Mouse (Mus musculus) myocyte (in vitro differentiated cells): ENCODE data around the gene AI837181. TPM values are rescaled to one million over a fixed set of nuclear protein-coding genes. Genes with fewer than 3 reads are reported as not detected.
"Not testable (repeated sequence)": the region's sequence is repeated elsewhere in the genome, so short reads cannot be mapped to it uniquely, and the experiment has no call there.

Experiments
- H3K27me3 ChIP-seq: one replicate; pipeline ENCODE4 v1.6.1; 2011; ENCODE audit not compliant: control insufficient read depth, insufficient read depth, insufficient read length
- H3K36me3 ChIP-seq: one replicate; pipeline ENCODE4 v1.6.1; 2011; ENCODE audit not compliant: control insufficient read depth, insufficient read depth
- H3K4me2 ChIP-seq: one replicate; pipeline ENCODE4 v1.6.1; 2011; ENCODE audit warnings: low read depth, control low read depth
- H3K4me3 ChIP-seq: one replicate; pipeline ENCODE4 v1.5.1; 2011; ENCODE audit warnings: mild to moderate bottlenecking, control low read depth, moderate library complexity
- H3K79me2 ChIP-seq: one replicate; pipeline ENCODE4 v1.6.1; 2011; ENCODE audit not compliant: control insufficient read depth, insufficient read depth
- H3ac ChIP-seq: one replicate; pipeline ENCODE4 v1.6.1; 2011; ENCODE audit not compliant: control insufficient read depth, insufficient read length
- CEBPB ChIP-seq: IDR thresholded peaks from 2 replicates; pipeline ENCODE4 v1.6.1; 2011; ENCODE audit warnings: mild to moderate bottlenecking, moderate library complexity; ENCODE audit not compliant: poor library complexity, insufficient read depth, severe bottlenecking
- E2F4 ChIP-seq: IDR thresholded peaks from one replicate; pipeline ENCODE4 v1.6.1; 2011; ENCODE audit warnings: mild to moderate bottlenecking, control low read depth, moderate library complexity; ENCODE audit not compliant: insufficient read depth
- MAX ChIP-seq: IDR thresholded peaks from one replicate; pipeline ENCODE4 v1.6.1; 2011; ENCODE audit warnings: low read depth, mild to moderate bottlenecking, control low read depth
- MYOD1 ChIP-seq, 3 experiments: IDR thresholded peaks; one replicate each; pipeline ENCODE4 v1.6.1; 2011; ENCODE audit warnings: control low read depth in 2 of 3, low read depth in 2 of 3, mild to moderate bottlenecking in 2 of 3, moderate library complexity in 1 of 3; ENCODE audit not compliant: insufficient read length in 2 of 3, control insufficient read depth in 1 of 3
- MYOG ChIP-seq, 3 experiments: IDR thresholded peaks; one replicate each; pipeline ENCODE4 v1.6.1; 2011; ENCODE audit warnings: control low read depth in 2 of 3, low read depth in 2 of 3, mild to moderate bottlenecking in 2 of 3; ENCODE audit not compliant: insufficient read length in 2 of 3, control insufficient read depth in 1 of 3, insufficient read depth in 1 of 3
- POLR2A ChIP-seq: IDR thresholded peaks from one replicate; pipeline ENCODE4 v1.6.1; 2011; ENCODE audit warnings: low read depth, mild to moderate bottlenecking, control low read depth, moderate library complexity; ENCODE audit not compliant: insufficient read length
- POLR2AphosphoS2 ChIP-seq: IDR thresholded peaks from one replicate; pipeline ENCODE4 v1.6.1; 2011; ENCODE audit warnings: low read depth, control low read depth; ENCODE audit not compliant: insufficient read length
- REST ChIP-seq: IDR thresholded peaks from one replicate; pipeline ENCODE4 v1.6.1; 2011; ENCODE audit warnings: mild to moderate bottlenecking, control low read depth, moderate library complexity; ENCODE audit not compliant: insufficient read depth, insufficient read length
- SRF ChIP-seq: IDR thresholded peaks from one replicate; pipeline ENCODE4 v1.6.1; 2011; ENCODE audit warnings: low read depth; ENCODE audit not compliant: control insufficient read depth, insufficient read length
- TCF12 ChIP-seq: IDR thresholded peaks from one replicate; pipeline ENCODE4 v1.6.1; 2011; ENCODE audit warnings: mild to moderate bottlenecking, control low read depth; ENCODE audit not compliant: poor library complexity, insufficient read depth, severe bottlenecking
- TCF3 ChIP-seq: IDR thresholded peaks from one replicate; pipeline ENCODE4 v1.6.1; 2011; ENCODE audit warnings: low read depth, control low read depth; ENCODE audit not compliant: insufficient read length
- USF1 ChIP-seq: IDR thresholded peaks from one replicate; pipeline ENCODE4 v1.6.1; 2011; ENCODE audit warnings: low read depth, mild to moderate bottlenecking, control low read depth, moderate library complexity
- polyA plus RNA-seq: library from polyadenylated mRNA; unstranded; fragments of >200 nt; fragmentation: generic; extraction: Trizol; gene quantifications from one replicate; pipeline ENCODE4 v1.2.1, GENCODE M21; 2012; ENCODE audit warnings: missing spikeins

Gene AI837181
- polyA plus RNA-seq, 1 experiment: 69.9 TPM

GRCm38 (mm10) chr19:5402293-5402692 is 22.7 kb upstream of the AI837181 start, which contains the start of gene Tsga10ip:
Gene Tsga10ip (minus strand): TSS chr19:5402526.
- no peak within 1 kb of the TSS for H3K4me3 ChIP-seq
- no peak within 1 kb of the TSS for H3ac ChIP-seq
- H3K4me2 ChIP-seq: no peak within 1 kb of the TSS
- no peaks in the 10 kb centered on the region for H3K36me3 ChIP-seq
- TF ChIP-seq SRF: no peak
- TF ChIP-seq E2F4: no peak
- no peak for TF ChIP-seq REST
- no peak for TF ChIP-seq MYOG (IDR thresholded peaks at IDR 0.05; ENCODE audit: control insufficient read depth in 1 of 3, insufficient read depth in 1 of 3, insufficient read length in 2 of 3, low read depth in 2 of 3)
- no peak for TF ChIP-seq POLR2A
- TF ChIP-seq TCF12: no peak
- TF ChIP-seq MAX: no peak
- no peak for TF ChIP-seq POLR2AphosphoS2
- H3K79me2 ChIP-seq: no peaks in the 10 kb centered on the region
- H3K27me3 ChIP-seq: no peaks in the 10 kb centered on the region

DNA sequence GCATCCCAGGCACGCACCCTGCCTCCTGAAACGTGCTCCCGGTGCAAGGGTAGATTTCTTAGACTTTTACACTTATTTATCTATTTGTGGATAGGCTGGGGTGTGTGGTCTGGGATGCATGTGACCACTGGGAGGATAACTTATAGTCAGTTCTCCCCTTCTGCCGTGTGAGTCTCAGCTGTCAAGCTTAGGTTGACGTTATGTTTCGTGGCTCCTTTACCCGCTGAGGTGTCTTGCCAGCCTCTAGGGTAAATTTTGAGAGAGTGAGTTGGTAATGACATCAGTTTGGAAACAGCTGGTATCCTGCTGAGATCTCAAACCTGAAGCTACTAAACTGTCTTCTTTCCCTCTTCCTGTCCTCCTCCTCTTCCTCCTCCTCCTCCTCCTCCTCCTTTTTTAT is 19.0 kb upstream of the AI837181 start:
- no peak overlapping the region for H3K4me2 ChIP-seq
- H3K79me2 ChIP-seq: no peaks in the 10 kb centered on the region
- H3K27me3 ChIP-seq: no peaks in the 10 kb centered on the region
- H3ac ChIP-seq: no peak overlapping the region
- no peak overlapping the region for H3K4me3 ChIP-seq
- TF ChIP-seq MYOG (IDR thresholded peaks at IDR 0.05; ENCODE audit: control insufficient read depth in 1 of 3, insufficient read depth in 1 of 3, insufficient read length in 2 of 3, low read depth in 2 of 3) (no peak), CEBPB (no peak), E2F4 (no peak), MAX (no peak), TCF3 (no peak), TCF12 (no peak), REST (no peak), MYOD1 (IDR thresholded peaks at IDR 0.05; ENCODE audit: control insufficient read depth in 1 of 3, insufficient read length in 2 of 3, low read depth in 2 of 3) (no peak), POLR2A (no peak), SRF (no peak), POLR2AphosphoS2 (no peak), USF1 (no peak)
- H3K36me3 ChIP-seq: no peaks in the 10 kb centered on the region

DNA sequence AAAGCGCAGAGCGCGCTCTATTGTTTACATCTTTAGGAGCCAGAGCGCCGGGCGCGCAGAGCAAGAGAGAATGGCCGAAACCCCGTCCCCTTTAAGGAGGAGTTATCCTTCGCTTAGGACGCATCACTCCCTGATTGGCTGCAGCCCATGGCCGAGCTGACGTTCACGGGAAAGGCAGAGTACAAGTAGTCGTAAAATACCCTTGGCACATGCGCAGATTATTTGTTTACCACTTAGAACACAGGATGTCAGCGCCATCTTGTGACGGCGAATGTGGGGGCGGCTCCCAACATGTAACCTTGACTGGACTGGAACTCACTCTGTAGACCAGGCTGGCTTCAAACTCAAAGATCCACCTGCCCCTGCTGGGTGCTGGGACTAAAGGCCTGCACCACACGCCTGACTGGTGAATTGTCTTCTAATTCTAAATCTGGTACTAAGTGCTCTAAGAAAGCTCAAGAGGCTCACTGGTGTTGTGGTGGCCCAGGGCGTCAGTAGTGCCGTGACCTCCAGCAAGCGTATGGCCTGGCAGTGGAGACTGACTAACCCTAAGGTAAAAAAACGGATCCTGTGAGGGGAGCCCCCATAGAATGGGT is 18.3 kb upstream of the AI837181 start:
- H3K27me3 ChIP-seq, H3K79me2 ChIP-seq, H3ac ChIP-seq, H3K4me2 ChIP-seq, H3K36me3 ChIP-seq, H3K4me3 ChIP-seq: not testable (repeated sequence)

DNA sequence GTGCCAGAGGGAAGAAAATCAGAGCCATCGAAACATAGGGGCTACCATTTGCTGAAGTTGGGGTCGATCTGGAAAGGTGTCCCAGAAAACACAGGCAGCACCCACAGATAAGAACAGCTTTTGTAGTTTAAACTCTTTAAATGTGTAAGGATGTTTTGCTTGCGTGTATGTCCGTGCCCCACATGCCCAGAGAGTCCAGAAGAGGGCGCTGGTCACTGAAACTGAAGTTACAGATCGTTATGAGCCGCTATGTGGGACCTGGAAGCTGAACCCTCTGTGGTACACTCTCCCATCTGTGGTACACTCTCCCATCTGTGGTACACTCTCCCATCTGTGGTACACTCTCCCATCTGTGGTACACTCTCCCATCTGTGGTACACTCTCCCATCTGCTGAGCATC is 17.8 kb upstream of the AI837181 start:
- H3K36me3 ChIP-seq: no peaks in the 10 kb centered on the region
- TF ChIP-seq REST: no peak
- no peak for TF ChIP-seq POLR2AphosphoS2
- no peak for TF ChIP-seq TCF3
- no peak for TF ChIP-seq E2F4
- TF ChIP-seq POLR2A: no peak
- no peak for TF ChIP-seq TCF12
- no peak for TF ChIP-seq MAX
- TF ChIP-seq MYOD1 (IDR thresholded peaks at IDR 0.05; ENCODE audit: control insufficient read depth in 1 of 3, insufficient read length in 2 of 3, low read depth in 2 of 3): no peak
- no peak for TF ChIP-seq SRF
- TF ChIP-seq USF1: no peak
- TF ChIP-seq CEBPB: no peak
- no peak overlapping the region for H3K4me3 ChIP-seq
- H3ac ChIP-seq: no peak overlapping the region
- H3K27me3 ChIP-seq: no peaks in the 10 kb centered on the region
- H3K4me2 ChIP-seq: no peak overlapping the region
- H3K79me2 ChIP-seq: no peaks in the 10 kb centered on the region

GRCm38 (mm10) chr19:5408057-5409001 is 16.6 kb upstream of the AI837181 start:
- Histone ChIP-seq H3K79me2 (no peaks in the 10 kb centered on the region), H3K36me3 (no peaks in the 10 kb centered on the region), H3K4me3 (no peak overlapping the region), H3K27me3 (no peaks in the 10 kb centered on the region), H3ac (no peak overlapping the region), H3K4me2 (no peak overlapping the region)
- TF ChIP-seq TCF3 (no peak), CEBPB (no peak), MYOG (IDR thresholded peaks at IDR 0.05; ENCODE audit: control insufficient read depth in 1 of 3, insufficient read depth in 1 of 3, insufficient read length in 2 of 3, low read depth in 2 of 3) (no peak), SRF (no peak), POLR2A (no peak), USF1 (no peak), MAX (no peak), POLR2AphosphoS2 (no peak), E2F4 (no peak), TCF12 (no peak), MYOD1 (IDR thresholded peaks at IDR 0.05; ENCODE audit: control insufficient read depth in 1 of 3, insufficient read length in 2 of 3, low read depth in 2 of 3) (no peak), REST (no peak)
